Comparison of ENCODE assay signal across 8 mouse cellular contexts in the genomic region with DNA sequence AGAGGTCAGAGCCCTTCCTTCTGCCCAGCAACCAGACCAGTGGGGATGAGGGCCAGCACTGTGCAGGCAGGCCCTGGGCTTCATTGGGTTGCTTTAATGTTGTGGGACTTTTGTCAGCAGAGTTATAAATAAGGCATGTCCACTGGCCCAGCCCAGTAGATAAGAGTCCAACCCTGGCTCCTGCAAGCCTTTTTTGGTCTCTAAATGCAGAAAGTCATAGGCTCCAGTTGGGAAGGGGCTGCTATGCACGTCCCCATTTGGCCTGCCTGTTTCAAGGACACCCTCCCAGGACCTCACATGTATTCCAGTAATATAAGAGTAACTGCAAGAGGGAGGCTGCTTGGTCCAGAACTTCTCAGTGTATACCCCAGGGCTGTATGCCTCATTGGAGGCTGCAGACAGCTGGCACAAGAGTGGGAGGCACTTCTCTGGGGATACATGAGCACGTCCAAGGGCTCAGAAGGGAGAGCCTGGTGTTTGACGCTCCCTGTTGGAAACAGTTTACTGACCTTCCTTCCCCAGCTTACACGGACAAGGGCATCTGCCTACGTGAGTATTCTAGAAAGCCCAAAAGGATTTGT. TPM values are rescaled to one million over a fixed set of nuclear protein-coding genes. Genes with fewer than 3 reads are reported as not detected.
DNase-seq lines count a peak whose midpoint lies in the region; ATAC-seq and TF ChIP-seq lines count a peak whose summit lies in the region.

A gene (minus strand): TSS at position 324 of the 581 bp plus-strand sequence.

- no peaks in the 10 kb centered on the region for H3K36me3 ChIP-seq in forebrain, embryonic 14.5 days (ENCODE audit: control insufficient read depth, insufficient read depth, low read length)
- H3K36me3 ChIP-seq in forebrain, embryonic 12.5 days (replicated peaks): no peaks in the 10 kb centered on the region
- no peaks in the 10 kb centered on the region for H3K36me3 ChIP-seq in thymus, adult 2 months (ENCODE audit: control insufficient read depth, insufficient read depth, low read length)

- H3K9ac ChIP-seq in forebrain, embryonic 14.5 days (ENCODE audit: low read length): no peak within 1 kb of the TSS
- H3K9ac ChIP-seq in forebrain, embryonic 12.5 days: no peak within 1 kb of the TSS

- no peak for TF ChIP-seq POLR2A in thymus, adult 2 months (IDR thresholded peaks at IDR 0.05; ENCODE audit: control insufficient read depth, extremely low read depth, insufficient read depth, low read length, poor library complexity)

- no peak within 1 kb of the TSS for H3K27ac ChIP-seq in forebrain, embryonic 14.5 days (ENCODE audit: low read depth, low read length)
- H3K27ac ChIP-seq in forebrain, embryonic 12.5 days: no peak within 1 kb of the TSS
- H3K27ac ChIP-seq in thymus, adult 2 months (ENCODE audit: control insufficient read depth, insufficient read depth, low read length): no peak within 1 kb of the TSS

- H3K4me2 ChIP-seq in forebrain, embryonic 14.5 days (ENCODE audit: low read length): no peak within 1 kb of the TSS
- H3K4me2 ChIP-seq in forebrain, embryonic 12.5 days: no peak within 1 kb of the TSS

- no peak for TF ChIP-seq CTCF in thymus, adult 2 months (IDR thresholded peaks at IDR 0.05; ENCODE audit: borderline replicate concordance, control insufficient read depth, extremely low read depth, insufficient read depth, low read length, poor library complexity)

- H3K27me3 ChIP-seq in forebrain, embryonic 14.5 days (replicated peaks; ENCODE audit: control insufficient read depth, insufficient read depth, low read length): no peaks in the 10 kb centered on the region
- H3K27me3 ChIP-seq in forebrain, embryonic 12.5 days: 0 out of 2 replicates have a peak, but pooled peaks cover 5% of the 10 kb centered on the region
- H3K27me3 ChIP-seq in thymus, adult 2 months (ENCODE audit: control insufficient read depth, insufficient read depth, low read length): no peaks in the 10 kb centered on the region

- no peaks in the 10 kb centered on the region for H3K9me3 ChIP-seq in forebrain, embryonic 14.5 days (replicated peaks; ENCODE audit: control insufficient read depth, low read length)
- H3K9me3 ChIP-seq in forebrain, embryonic 12.5 days: no peaks in the 10 kb centered on the region

- no peaks in the 10 kb centered on the region for H3K4me1 ChIP-seq in forebrain, embryonic 14.5 days (ENCODE audit: control insufficient read depth, insufficient read depth, low read length)
- H3K4me1 ChIP-seq in forebrain, embryonic 12.5 days: no peaks in the 10 kb centered on the region
- no peaks in the 10 kb centered on the region for H3K4me1 ChIP-seq in thymus, adult 2 months (replicated peaks; ENCODE audit: control insufficient read depth, insufficient read depth, low read length)

- no peak within 1 kb of the TSS for H3K4me3 ChIP-seq in forebrain, embryonic 14.5 days (ENCODE audit: low read depth, low read length)
- no peak within 1 kb of the TSS for H3K4me3 ChIP-seq in forebrain, embryonic 12.5 days (replicated peaks)
- H3K4me3 ChIP-seq in thymus, adult 2 months (ENCODE audit: control insufficient read depth, insufficient read depth, low read length): no peak within 1 kb of the TSS

- no peak for ATAC-seq in forebrain, embryonic 14.5 days
- no peak for ATAC-seq in forebrain, embryonic 12.5 days (ENCODE audit: low FRiP score)

- DNase-seq in forebrain, embryonic 14.5 days (ENCODE audit: low spot score): no peak
- no peak for DNase-seq in thymus, adult 2 months
- DNase-seq in thymus, postnatal 10 days (ENCODE audit: low spot score in 2 of 2): no peak
- DNase-seq in large intestine, adult 2 months (ENCODE audit: low read depth, low spot score): no peak
- no peak for DNase-seq in cerebellum, adult 9-10 months
- DNase-seq in cerebellum, postnatal 4 days (ENCODE audit: low spot score in 2 of 2): no peak
- no peak for DNase-seq in frontal cortex, postnatal 10 days (ENCODE audit: low spot score in 2 of 2)

- 79% methylated on average over 5 of the region's 5 CpGs for WGBS in forebrain, embryonic 14.5 days
- 80% methylated on average over 5 of the region's 5 CpGs for WGBS in forebrain, embryonic 12.5 days
- WGBS in thymus, adult 2 months: 97% methylated on average over 5 of the region's 5 CpGs
- 76% methylated on average over 5 of the region's 5 CpGs for WGBS in large intestine, adult 2 months

RNA-seq across cellular contexts. Expression of the gene that starts here (rescaled TPM):
- 11.9 and 16.3 TPM in 2 replicates for polyA plus RNA-seq in forebrain, embryonic 14.5 days (2014; fragmentation: Nextera tagmentation; extraction: Ambion mirVana)
- 4.3 and 4.5 TPM in 2 replicates for polyA plus RNA-seq in forebrain, embryonic 12.5 days (2016; fragmentation: Nextera tagmentation; extraction: Ambion mirVana)
- polyA plus RNA-seq in thymus, adult 2 months (2012; rRNA removed): 5.5 and 58.9 TPM in 2 replicates
- 44.8 and 62.1 TPM in 2 replicates for polyA plus RNA-seq in large intestine, adult 2 months (2012; rRNA removed)
